Mouse (Mus musculus): ENCODE measurements around the gene Olfr1359. TPM values are rescaled to one million over a fixed set of nuclear protein-coding genes. Genes with fewer than 3 reads are reported as not detected.
A peak's percentile ranks its signal among the peaks of the same experiment; 100 is the strongest.

Gene Olfr1359
- polyA plus RNA-seq, 1 experiment from 2014 or later, result not detected

GRCm38 (mm10) chr13:21755707-21756106 is 57.8 kb downstream of the Olfr1359 start:
- WGBS (ENCODE audit: insufficient replicate concordance), result 53% methylated on average over 1 of the region's 1 CpGs
- Histone ChIP-seq H3K36me3 (ENCODE audit: control insufficient read depth, insufficient read depth) (no peaks in the 10 kb centered on the region), H3K27me3 (ENCODE audit: control insufficient read depth, insufficient read depth, low read depth, low read length) (no peaks in the 10 kb centered on the region), H3K4me2 (ENCODE audit: low read depth, low read length) (peak overlapping the region; percentile 55), H3K27ac (ENCODE audit: low read length) (peak overlapping the region; percentile 86; the same call in 1 of the 2 replicates), H3K9ac (ENCODE audit: low read depth, low read length) (peak overlapping the region; percentile 42; the same call in 1 of the 2 replicates), H3K4me3 (ENCODE audit: low read depth, low read length) (peak overlapping the region; percentile 57), H3K4me1 (ENCODE audit: control insufficient read depth, low read depth, low read length) (peaks cover 5% of the 10 kb centered on the region), H3K9me3 (replicated peaks; ENCODE audit: control insufficient read depth, low read length) (no peaks in the 10 kb centered on the region)
- no peak for ATAC-seq (ENCODE audit: low read depth)

Small RNAs within 50 kb of the gene (microRNA-seq; reads per million reads assigned to microRNA genes)
- gene Gm44357, result not detected
- not detected for gene Gm44367
- gene Gm44454, result not detected

Other genes starting within 250 kb of the Olfr1359 start
- gene Zscan26, start 244.4 kb upstream of the Olfr1359 start, polyA plus RNA-seq (2015; fragmentation: Nextera tagmentation; extraction: Ambion mirVana), result 12.0 and 13.3 TPM in 2 replicates
- gene Nkapl, start 229.6 kb upstream of the Olfr1359 start, polyA plus RNA-seq (2015; fragmentation: Nextera tagmentation; extraction: Ambion mirVana), result 0.79 and 1.0 TPM in 2 replicates
- gene Zkscan4, start 219.2 kb upstream of the Olfr1359 start, polyA plus RNA-seq (2015; fragmentation: Nextera tagmentation; extraction: Ambion mirVana), result 0.44 TPM in 2 replicates
- not detected in 2 replicates for gene Gm10065, start 218.7 kb upstream of the Olfr1359 start, polyA plus RNA-seq (2015; fragmentation: Nextera tagmentation; extraction: Ambion mirVana)
- gene AK157302, start 202.9 kb upstream of the Olfr1359 start, polyA plus RNA-seq (2015; fragmentation: Nextera tagmentation; extraction: Ambion mirVana), result 0.62 and 0.70 TPM in 2 replicates
- 4.7 and 5.5 TPM in 2 replicates for gene Gm11273, start 196.7 kb upstream of the Olfr1359 start, polyA plus RNA-seq (2015; fragmentation: Nextera tagmentation; extraction: Ambion mirVana)
- gene Zkscan8, start 167.0 kb upstream of the Olfr1359 start, polyA plus RNA-seq (2015; fragmentation: Nextera tagmentation; extraction: Ambion mirVana), result 1.0 and 1.2 TPM in 2 replicates
- 0.04 TPM in 1 of 2 replicates, not detected in the other for gene Olfr1366, start 155.3 kb upstream of the Olfr1359 start, polyA plus RNA-seq (2015; fragmentation: Nextera tagmentation; extraction: Ambion mirVana)
- not detected in 2 replicates for gene Olfr1535, start 138.2 kb upstream of the Olfr1359 start, polyA plus RNA-seq (2015; fragmentation: Nextera tagmentation; extraction: Ambion mirVana)
- not detected in 2 replicates for gene Olfr1364, start 116.4 kb upstream of the Olfr1359 start, polyA plus RNA-seq (2015; fragmentation: Nextera tagmentation; extraction: Ambion mirVana)
- gene Olfr1362, start 84.1 kb upstream of the Olfr1359 start, polyA plus RNA-seq (2015; fragmentation: Nextera tagmentation; extraction: Ambion mirVana), result not detected in 2 replicates
- not detected in 2 replicates for gene Olfr11, start 55.6 kb upstream of the Olfr1359 start, polyA plus RNA-seq (2015; fragmentation: Nextera tagmentation; extraction: Ambion mirVana)
- not detected in 2 replicates for gene Olfr1361, start 34.7 kb upstream of the Olfr1359 start, polyA plus RNA-seq (2015; fragmentation: Nextera tagmentation; extraction: Ambion mirVana)
- not detected in 2 replicates for gene Olfr1360, start 20.7 kb upstream of the Olfr1359 start, polyA plus RNA-seq (2015; fragmentation: Nextera tagmentation; extraction: Ambion mirVana)
- gene Hist1h2bl, start 18.0 kb downstream of the Olfr1359 start, polyA plus RNA-seq (2015; fragmentation: Nextera tagmentation; extraction: Ambion mirVana), result 3.5 and 6.2 TPM in 2 replicates
- gene Hist1h2ai, start 18.3 kb downstream of the Olfr1359 start, polyA plus RNA-seq (2015; fragmentation: Nextera tagmentation; extraction: Ambion mirVana), result 18.6 and 20.0 TPM in 2 replicates
- 4.4 and 13.9 TPM in 2 replicates for gene Hist1h3h, start 19.5 kb downstream of the Olfr1359 start, polyA plus RNA-seq (2015; fragmentation: Nextera tagmentation; extraction: Ambion mirVana)
- gene Hist1h2bm, start 23.9 kb downstream of the Olfr1359 start, polyA plus RNA-seq (2015; fragmentation: Nextera tagmentation; extraction: Ambion mirVana), result 5.9 and 9.8 TPM in 2 replicates
- gene Hist1h4j, start 37.0 kb downstream of the Olfr1359 start, polyA plus RNA-seq (2015; fragmentation: Nextera tagmentation; extraction: Ambion mirVana), result 0.99 and 1.0 TPM in 2 replicates
- gene Hist1h4k, start 52.4 kb downstream of the Olfr1359 start, polyA plus RNA-seq (2015; fragmentation: Nextera tagmentation; extraction: Ambion mirVana), result 5.0 and 6.3 TPM in 2 replicates
- gene Hist1h2ak, start 55.7 kb downstream of the Olfr1359 start, polyA plus RNA-seq (2015; fragmentation: Nextera tagmentation; extraction: Ambion mirVana), result 40.9 and 50.2 TPM in 2 replicates
- 8.1 and 12.9 TPM in 2 replicates for gene Hist1h2bn, start 56.0 kb downstream of the Olfr1359 start, polyA plus RNA-seq (2015; fragmentation: Nextera tagmentation; extraction: Ambion mirVana)
- 22.9 and 30.4 TPM in 2 replicates for gene Hist1h1b, start 82.5 kb downstream of the Olfr1359 start, polyA plus RNA-seq (2015; fragmentation: Nextera tagmentation; extraction: Ambion mirVana)
- gene Hist1h3i, start 85.3 kb downstream of the Olfr1359 start, polyA plus RNA-seq (2015; fragmentation: Nextera tagmentation; extraction: Ambion mirVana), result 158 and 190 TPM in 2 replicates
- 10.1 and 14.1 TPM in 2 replicates for gene Hist1h2an, start 89.1 kb downstream of the Olfr1359 start, polyA plus RNA-seq (2015; fragmentation: Nextera tagmentation; extraction: Ambion mirVana)
- gene Hist1h2bp, start 89.3 kb downstream of the Olfr1359 start, polyA plus RNA-seq (2015; fragmentation: Nextera tagmentation; extraction: Ambion mirVana), result 3.8 and 7.6 TPM in 2 replicates
- 25.4 and 31.7 TPM in 2 replicates for gene Hist1h2bq, start 112.1 kb downstream of the Olfr1359 start, polyA plus RNA-seq (2015; fragmentation: Nextera tagmentation; extraction: Ambion mirVana)
- gene Hist1h2ao, start 112.4 kb downstream of the Olfr1359 start, polyA plus RNA-seq (2015; fragmentation: Nextera tagmentation; extraction: Ambion mirVana), result 2.1 TPM in 1 of 2 replicates, not detected in the other
- not detected in 2 replicates for gene Hist1h4m, start 113.6 kb downstream of the Olfr1359 start, polyA plus RNA-seq (2015; fragmentation: Nextera tagmentation; extraction: Ambion mirVana)
- gene Hist1h4n, start 134.1 kb downstream of the Olfr1359 start, polyA plus RNA-seq (2015; fragmentation: Nextera tagmentation; extraction: Ambion mirVana), result 25.5 and 40.3 TPM in 2 replicates
- 3,914 and 4,206 TPM in 2 replicates for gene Hist1h2ap, start 135.4 kb downstream of the Olfr1359 start, polyA plus RNA-seq (2015; fragmentation: Nextera tagmentation; extraction: Ambion mirVana)
- gene Hist1h2br, start 135.6 kb downstream of the Olfr1359 start, polyA plus RNA-seq (2015; fragmentation: Nextera tagmentation; extraction: Ambion mirVana), result 24.7 and 33.6 TPM in 2 replicates
- 0.55 and 0.56 TPM in 2 replicates for gene Zfp184, start 247.0 kb downstream of the Olfr1359 start, polyA plus RNA-seq (2015; fragmentation: Nextera tagmentation; extraction: Ambion mirVana)

All from liver, embryonic 16.5 days (tissue).